Mouse (Mus musculus) olfactory bulb, adult 2 months (tissue): ENCODE measurements at regions not wholly inside any gene's neighbourhood (a gene's known extent, or its start where the extent isn't known, plus 50 kb on each side); places are given as distances from the start of the nearest gene placed in this dataset.

Experiments
- CTCF ChIP-seq: fragments of 200-500 bp; IDR thresholded peaks from 2 replicates; pipeline ENCODE4 v1.5.1; 2012; ENCODE audit warnings: low read depth, mild to moderate bottlenecking, low read length, moderate library complexity; ENCODE audit not compliant: insufficient read depth
- POLR2A ChIP-seq: fragments of 200-500 bp; IDR thresholded peaks from 2 replicates; pipeline ENCODE4 v1.6.1; 2012; ENCODE audit warnings: mild to moderate bottlenecking, low read depth, low read length, moderate library complexity; ENCODE audit not compliant: insufficient read depth

DNA sequence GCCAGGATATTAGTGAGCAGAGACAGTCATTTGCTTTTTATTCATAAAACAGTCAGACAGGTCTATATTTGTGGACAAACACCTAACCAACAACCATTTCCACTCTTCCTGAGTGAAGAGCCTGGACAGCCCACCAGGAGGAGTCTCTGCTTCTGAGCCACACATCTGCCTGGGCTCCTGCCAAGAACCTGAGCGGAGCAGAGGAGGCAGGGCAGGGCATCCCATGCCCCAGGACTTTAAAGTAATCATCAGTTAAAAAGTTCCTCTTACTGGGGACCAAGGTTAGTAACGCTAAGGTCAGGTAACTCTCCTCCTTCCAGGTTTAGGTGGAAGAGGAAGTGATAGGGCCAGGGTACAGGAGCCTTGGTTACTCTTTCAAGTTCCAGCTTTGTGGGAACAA lies 144.1 kb upstream of the Zfp618 start:
- TF ChIP-seq CTCF (no peak), POLR2A (no peak)
